Mouse (Mus musculus): ENCODE data around the gene Arhgef28. TPM values are rescaled to one million over a fixed set of nuclear protein-coding genes. Genes with fewer than 3 reads are reported as not detected.

The Arhgef28 gene
- polyA plus RNA-seq, 1 experiment from 2014 or later: 26.1 TPM

GRCm38 (mm10) chr13:98188500-98188899, 17.7 kb downstream of the Arhgef28 start:
- Histone ChIP-seq H3K36me3 (replicated peaks; ENCODE audit: control insufficient read depth, insufficient read depth) (no peaks in the 10 kb centered on the region), H3K4me2 (replicated peaks) (no peak overlapping the region), H3K9me3 (ENCODE audit: control insufficient read depth, low read length) (no peaks in the 10 kb centered on the region), H3K9ac (no peak overlapping the region), H3K27me3 (ENCODE audit: control insufficient read depth, insufficient read depth, low read length) (no peaks in the 10 kb centered on the region), H3K27ac (no peak overlapping the region), H3K4me3 (replicated peaks; ENCODE audit: low read length) (no peak overlapping the region), H3K4me1 (replicated peaks; ENCODE audit: control insufficient read depth, insufficient read depth, low read length) (peaks cover 4% of the 10 kb centered on the region; the same call in 1 of the 2 replicates)
- DNase-seq (ENCODE audit: low spot score) (no peak), ATAC-seq (ENCODE audit: low FRiP score) (no peak)
- WGBS: 93% methylated on average over 2 of the region's 2 CpGs

GRCm38 (mm10) chr13:98187904-98188303, 18.3 kb downstream of the Arhgef28 start:
- no peak overlapping the region for H3K9ac ChIP-seq
- DNase-seq (ENCODE audit: low spot score) (no peak), ATAC-seq (ENCODE audit: low FRiP score) (no peak)
- no peaks in the 10 kb centered on the region for H3K9me3 ChIP-seq (ENCODE audit: control insufficient read depth, low read length)
- H3K27me3 ChIP-seq (ENCODE audit: control insufficient read depth, insufficient read depth, low read length): no peaks in the 10 kb centered on the region
- H3K4me2 ChIP-seq (replicated peaks): no peak overlapping the region
- no peak overlapping the region for H3K27ac ChIP-seq
- no peaks in the 10 kb centered on the region for H3K36me3 ChIP-seq (replicated peaks; ENCODE audit: control insufficient read depth, insufficient read depth)
- H3K4me1 ChIP-seq (replicated peaks; ENCODE audit: control insufficient read depth, insufficient read depth, low read length): peaks cover 4% of the 10 kb centered on the region; the same call in 1 of the 2 replicates
- no peak overlapping the region for H3K4me3 ChIP-seq (replicated peaks; ENCODE audit: low read length)
- 96% methylated on average over 1 of the region's 1 CpGs for WGBS

- no peaks in the 10 kb centered on the region for H3K27me3 ChIP-seq (ENCODE audit: control insufficient read depth, insufficient read depth, low read length)
- ATAC-seq (ENCODE audit: low FRiP score): no peak
- H3K4me3 ChIP-seq (replicated peaks; ENCODE audit: low read length): no peak overlapping the region
- H3K36me3 ChIP-seq (replicated peaks; ENCODE audit: control insufficient read depth, insufficient read depth): no peaks in the 10 kb centered on the region
- no peak for DNase-seq (ENCODE audit: low spot score)
- peaks cover 4% of the 10 kb centered on the region; the same call in 1 of the 2 replicates for H3K4me1 ChIP-seq (replicated peaks; ENCODE audit: control insufficient read depth, insufficient read depth, low read length)
- no peak overlapping the region; the same call in 1 of the 2 replicates for H3K27ac ChIP-seq
- WGBS: 51% methylated on average over 5 of the region's 5 CpGs
- H3K9ac ChIP-seq: no peak overlapping the region
- no peaks in the 10 kb centered on the region for H3K9me3 ChIP-seq (ENCODE audit: control insufficient read depth, low read length)
- H3K4me2 ChIP-seq (replicated peaks): no peak overlapping the region
Measured at GRCm38 (mm10) chr13:98186179-98186578, 20.1 kb downstream of the Arhgef28 start.

- whole genome bisulfite sequencing: 35% methylated on average over 3 of the region's 3 CpGs
- DNase-seq (ENCODE audit: low spot score) (no peak), ATAC-seq (ENCODE audit: low FRiP score) (no peak)
- Histone ChIP-seq H3K27me3 (ENCODE audit: control insufficient read depth, insufficient read depth, low read length) (no peaks in the 10 kb centered on the region), H3K27ac (no peak overlapping the region), H3K4me1 (replicated peaks; ENCODE audit: control insufficient read depth, insufficient read depth, low read length) (peaks cover 4% of the 10 kb centered on the region; the same call in 1 of the 2 replicates), H3K4me2 (replicated peaks) (no peak overlapping the region), H3K36me3 (replicated peaks; ENCODE audit: control insufficient read depth, insufficient read depth) (no peaks in the 10 kb centered on the region), H3K9me3 (ENCODE audit: control insufficient read depth, low read length) (no peaks in the 10 kb centered on the region), H3K4me3 (replicated peaks; ENCODE audit: low read length) (no peak overlapping the region), H3K9ac (no peak overlapping the region)
Measured at GRCm38 (mm10) chr13:98184632-98185031, 21.6 kb downstream of the Arhgef28 start.

- Histone ChIP-seq H3K9me3 (ENCODE audit: control insufficient read depth, low read length) (no peaks in the 10 kb centered on the region), H3K9ac (no peak overlapping the region), H3K4me2 (replicated peaks) (no peak overlapping the region), H3K4me3 (replicated peaks; ENCODE audit: low read length) (no peak overlapping the region), H3K4me1 (replicated peaks; ENCODE audit: control insufficient read depth, insufficient read depth, low read length) (peaks cover 4% of the 10 kb centered on the region; the same call in 1 of the 2 replicates), H3K27me3 (ENCODE audit: control insufficient read depth, insufficient read depth, low read length) (no peaks in the 10 kb centered on the region), H3K27ac (no peak overlapping the region), H3K36me3 (replicated peaks; ENCODE audit: control insufficient read depth, insufficient read depth) (no peaks in the 10 kb centered on the region)
- DNase-seq (ENCODE audit: low spot score): no peak
- whole genome bisulfite sequencing: 87% methylated on average over 21 of the region's 21 CpGs
- ATAC-seq (ENCODE audit: low FRiP score): no peak
Measured at GRCm38 (mm10) chr13:98183157-98183878, 22.9 kb downstream of the Arhgef28 start.

- H3K4me2 ChIP-seq (replicated peaks): no peak overlapping the region
- no peaks in the 10 kb centered on the region for H3K9me3 ChIP-seq (ENCODE audit: control insufficient read depth, low read length)
- peaks cover 4% of the 10 kb centered on the region; the same call in 1 of the 2 replicates for H3K4me1 ChIP-seq (replicated peaks; ENCODE audit: control insufficient read depth, insufficient read depth, low read length)
- H3K4me3 ChIP-seq (replicated peaks; ENCODE audit: low read length): no peak overlapping the region
- no peak for ATAC-seq (ENCODE audit: low FRiP score)
- H3K9ac ChIP-seq: no peak overlapping the region
- no peak for DNase-seq (ENCODE audit: low spot score)
- no peaks in the 10 kb centered on the region for H3K36me3 ChIP-seq (replicated peaks; ENCODE audit: control insufficient read depth, insufficient read depth)
- WGBS: 93% methylated on average over 11 of the region's 11 CpGs
- no peak overlapping the region for H3K27ac ChIP-seq
- no peaks in the 10 kb centered on the region for H3K27me3 ChIP-seq (ENCODE audit: control insufficient read depth, insufficient read depth, low read length)
Measured at GRCm38 (mm10) chr13:98182330-98182729, 23.9 kb downstream of the Arhgef28 start.

- no peaks in the 10 kb centered on the region for H3K9me3 ChIP-seq (ENCODE audit: control insufficient read depth, low read length)
- H3K4me2 ChIP-seq (replicated peaks): no peak overlapping the region
- no peak overlapping the region for H3K9ac ChIP-seq
- no peak for DNase-seq (ENCODE audit: low spot score)
- 0 out of 2 replicates have a peak, but pooled peaks cover 1% of the 10 kb centered on the region for H3K4me1 ChIP-seq (replicated peaks; ENCODE audit: control insufficient read depth, insufficient read depth, low read length)
- 88% methylated on average over 8 of the region's 8 CpGs for WGBS
- no peak overlapping the region for H3K4me3 ChIP-seq (replicated peaks; ENCODE audit: low read length)
- H3K36me3 ChIP-seq (replicated peaks; ENCODE audit: control insufficient read depth, insufficient read depth): no peaks in the 10 kb centered on the region
- H3K27me3 ChIP-seq (ENCODE audit: control insufficient read depth, insufficient read depth, low read length): no peaks in the 10 kb centered on the region
- ATAC-seq (ENCODE audit: low FRiP score): no peak
- no peak overlapping the region for H3K27ac ChIP-seq
Measured at GRCm38 (mm10) chr13:98180636-98181035, 25.6 kb downstream of the Arhgef28 start.

- Histone ChIP-seq H3K4me1 (replicated peaks; ENCODE audit: control insufficient read depth, insufficient read depth, low read length) (no peaks in the 10 kb centered on the region), H3K27me3 (ENCODE audit: control insufficient read depth, insufficient read depth, low read length) (no peaks in the 10 kb centered on the region), H3K9ac (no peak overlapping the region), H3K4me3 (replicated peaks; ENCODE audit: low read length) (no peak overlapping the region), H3K27ac (no peak overlapping the region), H3K4me2 (replicated peaks) (no peak overlapping the region), H3K9me3 (ENCODE audit: control insufficient read depth, low read length) (no peaks in the 10 kb centered on the region), H3K36me3 (replicated peaks; ENCODE audit: control insufficient read depth, insufficient read depth) (no peaks in the 10 kb centered on the region)
- DNase-seq (ENCODE audit: low spot score) (no peak), ATAC-seq (ENCODE audit: low FRiP score) (no peak)
- WGBS: 82% methylated on average over 10 of the region's 10 CpGs
Measured at GRCm38 (mm10) chr13:98175323-98176007, 30.8 kb downstream of the Arhgef28 start.

- no peak for ATAC-seq (ENCODE audit: low FRiP score)
- no peaks in the 10 kb centered on the region for H3K4me1 ChIP-seq (replicated peaks; ENCODE audit: control insufficient read depth, insufficient read depth, low read length)
- H3K9ac ChIP-seq: no peak overlapping the region
- H3K36me3 ChIP-seq (replicated peaks; ENCODE audit: control insufficient read depth, insufficient read depth): no peaks in the 10 kb centered on the region
- 62% methylated on average over 6 of the region's 6 CpGs for WGBS
- no peak overlapping the region for H3K4me2 ChIP-seq (replicated peaks)
- H3K4me3 ChIP-seq (replicated peaks; ENCODE audit: low read length): no peak overlapping the region
- H3K27me3 ChIP-seq (ENCODE audit: control insufficient read depth, insufficient read depth, low read length): no peaks in the 10 kb centered on the region
- no peaks in the 10 kb centered on the region for H3K9me3 ChIP-seq (ENCODE audit: control insufficient read depth, low read length)
- no peak overlapping the region for H3K27ac ChIP-seq
- DNase-seq (ENCODE audit: low spot score): no peak
Measured at GRCm38 (mm10) chr13:98173008-98173407, 33.2 kb downstream of the Arhgef28 start.

All from hindbrain, embryonic 14.5 days (tissue).